Mouse (Mus musculus) frontal cortex, postnatal 25 days (tissue): ENCODE data around the gene Scnn1b.

Experiments used
- DNase-seq, 2 experiments: peaks; one replicate each; pipeline ENCODE4 v3.0.0; 2022; ENCODE audit warnings: low spot score in 2 of 2

The Scnn1b gene

DNA sequence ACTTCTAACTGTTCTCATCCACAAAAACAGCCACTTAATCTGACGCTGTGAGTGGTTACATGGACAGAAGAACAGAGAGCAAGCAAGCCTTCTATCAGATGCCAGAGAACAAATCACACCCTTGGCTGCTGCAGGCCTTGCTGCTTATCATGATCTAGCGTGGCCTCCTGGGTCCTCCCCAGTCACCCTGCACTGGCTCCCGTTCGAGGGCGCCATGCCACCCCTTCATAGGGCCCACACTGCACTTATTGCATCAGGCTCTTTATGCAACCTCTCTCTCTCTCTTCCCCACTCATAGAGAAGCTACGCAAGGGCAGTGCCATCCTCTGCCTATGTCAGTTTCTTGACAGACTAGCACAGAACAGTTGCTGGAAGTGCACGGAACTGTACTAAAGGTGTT lies 101.3 kb downstream of the Scnn1b start:
- no peak for DNase-seq
